8 mouse cellular contexts compared by ENCODE assay signal in the genomic region with DNA sequence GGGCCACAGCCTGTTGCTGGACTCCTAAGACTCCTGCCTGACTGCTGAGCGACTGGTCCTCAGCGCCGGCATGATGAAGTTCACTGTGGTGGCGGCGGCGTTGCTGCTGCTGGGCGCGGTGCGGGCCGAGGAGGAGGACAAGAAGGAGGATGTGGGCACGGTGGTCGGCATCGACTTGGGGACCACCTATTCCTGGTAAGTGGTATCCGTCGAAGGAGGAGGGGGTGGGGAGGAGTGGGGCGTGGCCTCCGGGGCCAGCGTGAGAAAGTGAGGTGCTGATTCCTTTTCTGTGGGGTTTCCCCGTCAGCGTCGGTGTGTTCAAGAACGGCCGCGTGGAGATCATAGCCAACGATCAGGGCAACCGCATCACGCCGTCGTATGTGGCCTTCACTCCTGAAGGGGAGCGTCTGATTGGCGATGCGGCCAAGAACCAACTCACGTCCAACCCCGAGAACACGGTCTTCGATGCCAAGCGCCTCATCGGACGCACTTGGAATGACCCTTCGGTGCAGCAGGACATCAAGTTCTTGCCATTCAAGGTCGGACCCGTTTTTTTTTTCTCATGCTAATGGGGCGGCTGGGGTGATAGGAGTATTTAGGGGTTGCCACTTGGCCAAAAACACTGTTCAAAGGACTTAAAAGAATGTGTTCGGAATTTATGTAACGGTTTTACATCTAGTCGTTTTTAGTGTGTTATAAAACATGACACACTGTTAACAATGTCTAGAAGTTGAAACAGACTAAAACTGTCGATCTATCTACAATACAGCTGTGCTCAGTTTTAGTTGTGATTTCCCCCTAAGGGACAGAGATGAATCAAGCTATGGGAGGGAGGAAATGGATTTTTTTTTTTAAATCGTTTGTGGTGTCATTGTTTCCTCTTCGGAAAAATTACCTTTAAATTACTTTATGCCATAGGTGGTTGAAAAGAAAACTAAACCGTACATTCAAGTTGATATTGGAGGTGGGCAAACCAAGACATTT. TPM values are rescaled to one million over a fixed set of nuclear protein-coding genes. Genes with fewer than 3 reads are reported as not detected.
A peak's percentile ranks its signal among the peaks of the same experiment; 100 is the strongest.
DNase-seq lines count a peak whose midpoint lies in the region; ATAC-seq and TF ChIP-seq lines count a peak whose summit lies in the region.

No protein-coding gene starts in this region.

- no peak for TF ChIP-seq EP300 in heart, postnatal 0 days (IDR thresholded peaks at IDR 0.05; ENCODE audit: low read depth)

- H3K9ac ChIP-seq in heart, postnatal 0 days (replicated peaks; ENCODE audit: low read depth, low read length) = peak overlapping the region; percentile 97
- H3K9ac ChIP-seq in liver, embryonic 11.5 days (ENCODE audit: low read depth, low read length) = peak overlapping the region; percentile 99
- peak overlapping the region; percentile 99 for H3K9ac ChIP-seq in neural tube, embryonic 12.5 days

- ATAC-seq in heart, postnatal 0 days (ENCODE audit: insufficient read depth, low read depth) = peak; percentile 5; the same call in 1 of the 2 replicates
- peak; percentile 13 for ATAC-seq in liver, embryonic 11.5 days (replicated peaks; ENCODE audit: low FRiP score)
- ATAC-seq in neural tube, embryonic 12.5 days (ENCODE audit: low FRiP score, low read depth) = peak; percentile 46

- WGBS in heart, postnatal 0 days = 1% methylated on average over 50 of the region's 50 CpGs
- 3% methylated on average over 50 of the region's 50 CpGs for WGBS in liver, embryonic 11.5 days
- 5% methylated on average over 50 of the region's 50 CpGs for WGBS in neural tube, embryonic 12.5 days

- intact Hi-C loops in gastrocnemius, postnatal 14 days (cut with DNase I; ENCODE audit: low total_unique reads) = no loop called here

- no peaks in the 10 kb centered on the region for H3K27me3 ChIP-seq in heart, postnatal 0 days (ENCODE audit: control insufficient read depth, insufficient read depth, low read length)
- no peaks in the 10 kb centered on the region for H3K27me3 ChIP-seq in liver, embryonic 11.5 days (replicated peaks; ENCODE audit: control insufficient read depth, insufficient read depth, low read length)
- H3K27me3 ChIP-seq in neural tube, embryonic 12.5 days (replicated peaks) = no peaks in the 10 kb centered on the region

- H3K36me3 ChIP-seq in heart, postnatal 0 days (replicated peaks; ENCODE audit: control insufficient read depth, insufficient read depth, low read length) = peaks cover 44% of the 10 kb centered on the region
- peaks cover 39% of the 10 kb centered on the region for H3K36me3 ChIP-seq in liver, embryonic 11.5 days (ENCODE audit: control insufficient read depth, insufficient read depth, low read length)
- H3K36me3 ChIP-seq in neural tube, embryonic 12.5 days = peaks cover 45% of the 10 kb centered on the region

- peaks cover 11% of the 10 kb centered on the region for H3K4me1 ChIP-seq in brown adipose tissue, adult 24 weeks (ENCODE audit: control insufficient read depth, insufficient read depth, insufficient read length, low read length)
- H3K4me1 ChIP-seq in heart, postnatal 0 days (ENCODE audit: control insufficient read depth, insufficient read depth) = peaks cover 51% of the 10 kb centered on the region
- peaks cover 42% of the 10 kb centered on the region for H3K4me1 ChIP-seq in liver, embryonic 11.5 days (replicated peaks; ENCODE audit: control insufficient read depth, insufficient read depth, low read length)
- H3K4me1 ChIP-seq in neural tube, embryonic 12.5 days = peaks cover 49% of the 10 kb centered on the region

- peak overlapping the region; percentile 50 for H3K27ac ChIP-seq in brown adipose tissue, adult 24 weeks (replicated peaks; ENCODE audit: low read depth, low read length)
- H3K27ac ChIP-seq in heart, postnatal 0 days (ENCODE audit: low read depth) = peak overlapping the region; percentile 96
- H3K27ac ChIP-seq in liver, embryonic 11.5 days (ENCODE audit: low read depth, low read length) = peak overlapping the region; percentile 89
- H3K27ac ChIP-seq in neural tube, embryonic 12.5 days = peak overlapping the region; percentile 81

- H3K4me3 ChIP-seq in brown adipose tissue, adult 24 weeks (ENCODE audit: insufficient read depth, low read depth, low read length) = peak overlapping the region; percentile 78
- H3K4me3 ChIP-seq in heart, postnatal 0 days (ENCODE audit: low read depth, low read length) = peak overlapping the region; percentile 98
- H3K4me3 ChIP-seq in liver, embryonic 11.5 days (ENCODE audit: low read depth, low read length) = peak overlapping the region; percentile 99
- H3K4me3 ChIP-seq in neural tube, embryonic 12.5 days = peak overlapping the region; percentile 97

- H3K9me3 ChIP-seq in heart, postnatal 0 days (replicated peaks; ENCODE audit: control insufficient read depth, low read length) = no peaks in the 10 kb centered on the region
- no peaks in the 10 kb centered on the region for H3K9me3 ChIP-seq in liver, embryonic 11.5 days (ENCODE audit: control insufficient read depth, low read length)
- H3K9me3 ChIP-seq in neural tube, embryonic 12.5 days = no peaks in the 10 kb centered on the region

- peak overlapping the region; percentile 73 for H3K4me2 ChIP-seq in heart, postnatal 0 days (ENCODE audit: low read depth, low read length)
- peak overlapping the region; percentile 90 for H3K4me2 ChIP-seq in liver, embryonic 11.5 days
- H3K4me2 ChIP-seq in neural tube, embryonic 12.5 days (replicated peaks) = peak overlapping the region; percentile 64

- TF ChIP-seq CTCF in heart, postnatal 0 days (IDR thresholded peaks at IDR 0.05; ENCODE audit: low read depth) = no peak

- peak; percentile 31 for DNase-seq in gastrocnemius, adult 18-20 months (ENCODE audit: low spot score)
- no peak for DNase-seq in gastrocnemius, postnatal 14 days
- DNase-seq in CD4-positive helper T cell, adult 2 months (ENCODE audit: low read depth, low spot score) = peak; percentile 91
- peak; percentile 51 for DNase-seq in heart, postnatal 0 days (ENCODE audit: low spot score)
- no peak for DNase-seq in liver, embryonic 11.5 days (ENCODE audit: low spot score)
- DNase-seq in frontal cortex, postnatal 36 days (ENCODE audit: low spot score in 2 of 2) = no peak

RNA-seq across cellular contexts. Expression of a gene that starts 0.8 kb away (rescaled TPM):
- 100 to 1,000 TPM; 138 to 213 TPM for total RNA-seq in gastrocnemius, adult 18-20 months (2021)
- total RNA-seq in gastrocnemius, postnatal 14 days (2021) = 100 to 1,000 TPM; 175 to 207 TPM
- 188 and 303 TPM in 2 replicates for polyA plus RNA-seq in brown adipose tissue, adult 24 weeks (2012; ENCODE audit: insufficient read depth, insufficient read length, missing spikeins)
- total RNA-seq in heart, postnatal 0 days (2014; rRNA removed; ENCODE audit: low replicate concordance) = 160 and 175 TPM in 2 replicates
- polyA plus RNA-seq in heart, postnatal 0 days (2015; fragmentation: Nextera tagmentation; extraction: Ambion mirVana) = 348 and 437 TPM in 2 replicates
- 964 and 1,028 TPM in 2 replicates for polyA plus RNA-seq in liver, embryonic 11.5 days (2014; fragmentation: Nextera tagmentation; extraction: Ambion mirVana)
- polyA plus RNA-seq in neural tube, embryonic 12.5 days (2016; fragmentation: Nextera tagmentation; extraction: Ambion mirVana) = 638 and 654 TPM in 2 replicates

RNA-seq across cellular contexts. Expression of a gene that starts 17.5 kb away (rescaled TPM):
- total RNA-seq in gastrocnemius, adult 18-20 months (2021) = 10 to 100 TPM; 32.3 to 32.8 TPM
- total RNA-seq in gastrocnemius, postnatal 14 days (2021) = 10 to 100 TPM; 32.2 to 34.6 TPM
- polyA plus RNA-seq in brown adipose tissue, adult 24 weeks (2012; ENCODE audit: insufficient read depth, insufficient read length, missing spikeins) = 18.7 and 22.6 TPM in 2 replicates
- 29.7 and 36.1 TPM in 2 replicates for total RNA-seq in heart, postnatal 0 days (2014; rRNA removed; ENCODE audit: low replicate concordance)
- polyA plus RNA-seq in heart, postnatal 0 days (2015; fragmentation: Nextera tagmentation; extraction: Ambion mirVana) = 34.1 and 43.4 TPM in 2 replicates
- polyA plus RNA-seq in liver, embryonic 11.5 days (2014; fragmentation: Nextera tagmentation; extraction: Ambion mirVana) = 80.3 and 88.3 TPM in 2 replicates
- polyA plus RNA-seq in neural tube, embryonic 12.5 days (2016; fragmentation: Nextera tagmentation; extraction: Ambion mirVana) = 121 and 125 TPM in 2 replicates

RNA-seq across cellular contexts. Expression of a gene that starts 27.2 kb away (rescaled TPM):
- 10 to 100 TPM; 10.2 to 11.5 TPM for total RNA-seq in gastrocnemius, adult 18-20 months (2021)
- 10 to 100 TPM in 1 of 2 experiments, 1 to 10 TPM in 1; 7.9 to 10.1 TPM for total RNA-seq in gastrocnemius, postnatal 14 days (2021)
- polyA plus RNA-seq in brown adipose tissue, adult 24 weeks (2012; ENCODE audit: insufficient read depth, insufficient read length, missing spikeins) = 23.2 and 28.2 TPM in 2 replicates
- 18.6 and 31.0 TPM in 2 replicates for total RNA-seq in heart, postnatal 0 days (2014; rRNA removed; ENCODE audit: low replicate concordance)
- 20.1 and 22.1 TPM in 2 replicates for polyA plus RNA-seq in heart, postnatal 0 days (2015; fragmentation: Nextera tagmentation; extraction: Ambion mirVana)
- polyA plus RNA-seq in liver, embryonic 11.5 days (2014; fragmentation: Nextera tagmentation; extraction: Ambion mirVana) = 43.5 and 56.5 TPM in 2 replicates
- polyA plus RNA-seq in neural tube, embryonic 12.5 days (2016; fragmentation: Nextera tagmentation; extraction: Ambion mirVana) = 20.4 and 25.0 TPM in 2 replicates

RNA-seq across cellular contexts. Expression of a gene that starts 53.6 kb away (rescaled TPM):
- total RNA-seq in gastrocnemius, adult 18-20 months (2021) = 10 to 100 TPM; 48.0 to 50.7 TPM
- 10 to 100 TPM; 43.5 to 48.3 TPM for total RNA-seq in gastrocnemius, postnatal 14 days (2021)
- polyA plus RNA-seq in brown adipose tissue, adult 24 weeks (2012; ENCODE audit: insufficient read depth, insufficient read length, missing spikeins) = 55.3 and 59.9 TPM in 2 replicates
- 73.8 and 75.8 TPM in 2 replicates for total RNA-seq in heart, postnatal 0 days (2014; rRNA removed; ENCODE audit: low replicate concordance)
- 51.9 and 52.3 TPM in 2 replicates for polyA plus RNA-seq in heart, postnatal 0 days (2015; fragmentation: Nextera tagmentation; extraction: Ambion mirVana)
- 78.7 and 81.2 TPM in 2 replicates for polyA plus RNA-seq in liver, embryonic 11.5 days (2014; fragmentation: Nextera tagmentation; extraction: Ambion mirVana)
- polyA plus RNA-seq in neural tube, embryonic 12.5 days (2016; fragmentation: Nextera tagmentation; extraction: Ambion mirVana) = 72.1 and 79.0 TPM in 2 replicates

Comparison
In these comparisons a context has a peak if more than half of its experiments do, and no peak if none do; other contexts are left out.
1. DNase-seq: peak in gastrocnemius, adult 18-20 months (single experiment), CD4-positive helper T cell, adult 2 months (single experiment) and heart, postnatal 0 days (single experiment); none in gastrocnemius, postnatal 14 days (single experiment), liver, embryonic 11.5 days (single experiment) and frontal cortex, postnatal 36 days (0 of 2).
2. Peak in every context shown above with its lines, with median percentiles within 50 percentile points of each other: H3K27ac ChIP-seq, H3K4me3 ChIP-seq, ATAC-seq, H3K4me2 ChIP-seq and H3K9ac ChIP-seq.